Mouse (Mus musculus) adrenal gland, postnatal 4 days (tissue): ENCODE results near the gene Ctnnd2. TPM values are rescaled to one million over a fixed set of nuclear protein-coding genes. Genes with fewer than 3 reads are reported as not detected.
A peak's percentile ranks its signal among the peaks of the same experiment; 100 is the strongest.
"Not testable (repeated sequence)": the region's sequence is repeated elsewhere in the genome, so short reads cannot be mapped to it uniquely, and the experiment has no call there.

Experiments used
- DNase-seq, 2 experiments: peaks; one replicate each; pipeline ENCODE4 v3.0.0; 2021 to 2022; ENCODE audit warnings: low spot score in 2 of 2, mixed read lengths in 2 of 2
- long read RNA-seq, 2 experiments: library from polyadenylated mRNA; stranded (forward); transcript quantifications; one replicate each; pipeline ENCODE4 v2.0.0; 2021
- total RNA-seq, 2 experiments: library from RNA; stranded (reverse); gene quantifications; 2 replicates each; pipeline ENCODE4 v1.2.3; 2021

Ctnnd2 gene
- total RNA-seq: 10 to 100 TPM; 10.2 to 10.4 TPM
- long read RNA-seq, experiment 1, full-length matches to known transcripts: 2 of 3 reads
- long read RNA-seq, experiment 1, partial matches to known transcripts: 0 of 3 reads
- long read RNA-seq, experiment 1, other reads (novel, unspliced or antisense): 1 of 3 reads
- long read RNA-seq, experiment 2, partial matches to known transcripts: 12 of 14 reads
- long read RNA-seq, experiment 2, other reads (novel, unspliced or antisense): 2 of 14 reads

DNA sequence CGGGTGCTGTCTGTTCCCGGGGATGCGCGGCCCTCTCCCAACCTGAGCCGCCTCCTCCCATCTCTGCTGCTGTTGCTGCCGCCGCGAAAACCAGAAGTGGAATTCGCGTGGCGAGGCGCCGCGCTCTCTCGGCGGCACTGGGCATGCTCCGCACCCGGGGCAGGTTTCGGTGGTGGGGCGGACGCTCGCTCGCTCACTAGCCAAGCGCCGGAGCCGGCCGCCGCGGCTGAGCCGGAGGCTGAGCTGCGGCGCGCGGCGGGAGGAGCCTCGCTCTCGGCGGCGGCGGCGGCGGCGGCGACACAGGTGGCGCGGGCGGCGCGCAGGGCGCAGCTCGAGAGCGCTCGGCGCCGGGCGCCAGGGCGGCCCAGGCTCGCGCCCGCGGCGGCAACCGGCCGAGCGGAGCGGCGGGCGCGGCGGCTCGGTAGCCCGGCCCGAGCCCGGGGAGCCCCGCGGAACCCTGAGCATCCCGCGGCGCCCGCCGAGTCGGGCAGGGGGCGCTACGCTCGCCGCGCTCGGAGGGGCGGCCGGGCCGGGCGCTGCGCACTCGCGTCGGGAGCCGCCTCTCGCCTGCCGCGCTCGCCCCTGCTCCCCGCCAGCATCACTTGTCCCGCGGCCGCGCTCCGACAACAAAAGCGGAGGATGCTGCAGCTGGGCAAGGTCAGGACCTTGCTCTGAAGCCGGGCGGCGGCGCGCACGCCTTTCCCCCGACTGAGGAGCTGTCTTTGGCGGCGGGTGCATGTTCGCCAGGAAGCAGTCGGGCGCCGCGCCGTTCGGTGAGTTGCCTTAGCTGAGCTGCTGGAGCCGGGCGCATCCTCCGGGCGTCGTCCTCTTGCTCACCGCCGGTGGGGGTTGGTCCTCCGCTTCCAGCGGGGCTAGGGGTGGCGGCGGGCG, at the start of gene Ctnnd2:
Gene Ctnnd2, plus strand, starts transcription at position 203 of the 891 bp plus-strand sequence.
- DNase-seq: peak; percentile 13 to 23

GRCm38 (mm10) chr15:30130705-30131104, 41.7 kb upstream of the Ctnnd2 start:
- no peak for DNase-seq

GRCm38 (mm10) chr15:30139626-30140025, 32.8 kb upstream of the Ctnnd2 start:
- not testable (repeated sequence) for DNase-seq

GRCm38 (mm10) chr15:30145413-30145812, 27.0 kb upstream of the Ctnnd2 start:
- no peak for DNase-seq

GRCm38 (mm10) chr15:30152176-30152575, 20.2 kb upstream of the Ctnnd2 start:
- no peak for DNase-seq

GRCm38 (mm10) chr15:30157975-30158374, 14.4 kb upstream of the Ctnnd2 start:
- DNase-seq: no peak

DNA sequence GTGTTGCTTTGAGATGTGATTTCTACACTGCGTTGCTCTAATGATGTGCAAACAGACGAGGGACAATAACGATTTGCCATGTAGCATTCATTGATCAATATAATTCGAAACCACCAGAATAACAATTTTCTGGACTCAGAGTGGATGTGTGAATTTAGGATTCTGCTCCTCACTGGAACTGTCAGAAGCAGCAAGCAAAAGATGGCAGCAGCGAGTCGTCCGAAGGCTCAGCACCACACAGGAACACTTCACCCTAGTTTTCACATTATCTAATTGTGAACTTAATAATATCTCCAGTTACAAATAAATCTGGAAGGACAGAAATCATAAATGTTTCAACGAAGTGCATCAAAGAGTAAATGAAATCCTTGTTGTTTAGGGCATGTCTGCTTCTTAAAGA, 2.4 kb upstream of the Ctnnd2 start:
- DNase-seq: no peak

DNA sequence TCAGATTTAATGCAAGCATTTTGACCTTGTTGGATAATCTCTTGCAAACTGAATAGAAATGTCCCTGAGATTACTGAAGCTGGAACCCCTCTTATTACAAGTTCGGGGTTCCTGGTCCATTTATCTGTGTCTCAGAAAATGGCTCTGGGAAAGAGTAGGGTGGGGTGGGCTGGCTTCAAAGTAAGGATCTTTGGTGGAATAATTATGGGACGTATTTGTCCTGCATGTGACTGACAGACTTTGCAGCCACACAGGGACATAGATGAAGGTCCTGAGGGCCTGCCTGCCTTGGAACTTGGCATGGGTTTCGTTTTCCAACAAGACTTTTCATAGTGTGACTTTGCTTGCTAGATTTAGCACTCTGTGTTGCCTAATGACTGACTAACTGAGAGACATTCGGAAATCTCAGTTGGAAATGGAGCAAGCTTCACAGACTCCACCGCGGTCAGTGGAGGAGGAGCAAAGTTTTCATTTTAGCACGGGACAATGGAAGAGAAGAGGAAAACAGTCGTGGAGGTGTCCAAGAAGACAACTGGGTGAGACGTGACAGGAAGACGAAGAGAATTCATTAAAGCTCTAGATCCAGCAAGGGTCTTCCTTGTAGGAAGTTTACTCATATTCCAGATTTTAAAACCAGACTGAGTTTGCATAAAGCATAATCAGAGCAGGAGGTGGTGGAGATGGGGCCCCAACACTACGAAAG, 749 bp upstream of the Ctnnd2 start:
- DNase-seq: no peak

DNA sequence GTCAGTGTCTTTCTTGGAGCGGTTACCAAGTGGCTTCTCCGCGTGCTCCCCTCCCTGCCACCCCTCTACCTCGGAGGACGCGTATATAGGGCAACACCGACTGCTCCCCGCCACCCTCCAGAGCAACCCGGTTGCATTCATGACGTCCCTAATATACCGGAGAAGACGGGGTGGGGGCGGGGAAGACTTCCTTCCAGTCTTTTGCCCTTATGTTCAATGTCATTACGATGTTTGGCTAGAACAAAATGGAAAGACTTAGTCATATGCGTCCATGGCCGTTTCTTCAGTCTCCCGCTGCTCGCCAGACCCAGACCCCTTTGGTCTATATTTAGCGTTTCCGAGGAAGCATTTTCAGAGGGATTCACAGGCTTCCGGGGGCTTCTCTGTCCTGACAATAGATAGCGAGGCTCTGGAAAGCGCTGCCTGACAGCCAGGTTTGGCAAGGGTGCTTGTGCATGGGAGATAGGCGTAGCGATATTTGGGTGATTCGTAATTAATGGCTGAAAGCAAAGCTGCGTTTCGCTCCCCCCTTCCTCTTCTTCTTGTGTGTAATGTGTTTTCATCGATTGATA, 1.1 kb downstream of the Ctnnd2 start:
- DNase-seq: no peak

GRCm38 (mm10) chr15:30174321-30174720, 1.9 kb downstream of the Ctnnd2 start:
- no peak for DNase-seq

- no peak for DNase-seq
Observed at GRCm38 (mm10) chr15:30184020-30184419, 11.6 kb downstream of the Ctnnd2 start.

DNA sequence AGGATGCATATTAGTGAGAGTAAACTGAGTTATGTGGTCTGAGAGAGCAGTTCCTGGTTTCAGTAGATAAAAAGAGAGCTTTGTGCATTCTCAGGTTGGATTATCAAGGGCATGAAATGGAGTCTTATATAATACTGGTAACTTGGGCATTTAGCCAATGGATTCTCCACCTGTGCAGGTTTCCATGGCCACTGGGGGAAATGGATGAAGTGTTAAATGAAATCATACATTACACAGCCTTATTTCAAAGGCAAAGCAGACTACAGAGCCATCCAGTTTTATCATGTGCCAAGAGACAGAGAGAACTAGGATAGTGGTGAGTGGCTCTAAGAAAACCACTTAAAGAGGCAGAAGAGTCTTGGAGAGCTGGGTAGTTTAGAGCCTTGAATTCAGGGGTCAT, 18.5 kb downstream of the Ctnnd2 start:
- DNase-seq: no peak

GRCm38 (mm10) chr15:30191931-30192668, 19.7 kb downstream of the Ctnnd2 start:
- DNase-seq: no peak

DNA sequence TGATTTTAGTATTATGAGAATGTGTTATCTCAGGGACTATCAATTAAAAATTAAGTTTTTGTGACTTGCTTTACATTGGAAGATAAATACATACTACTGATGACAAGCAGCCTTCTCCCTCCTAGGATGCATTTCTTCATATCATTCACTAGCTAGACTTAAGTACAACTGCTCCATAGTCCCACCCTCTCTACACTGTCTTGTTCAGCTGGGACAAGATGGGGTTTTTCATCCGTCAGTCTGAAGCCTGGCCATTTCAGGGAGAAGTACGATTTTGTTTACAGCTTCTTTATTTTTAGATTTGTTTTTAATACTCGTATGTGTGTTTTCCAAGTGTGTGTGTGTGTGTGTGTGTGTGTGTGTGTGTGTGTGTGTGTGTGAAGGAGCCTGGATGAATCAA, 26.0 kb downstream of the Ctnnd2 start:
- no peak for DNase-seq

GRCm38 (mm10) chr15:30199785-30200184, 27.4 kb downstream of the Ctnnd2 start:
- no peak for DNase-seq

- DNase-seq: no peak
Observed at GRCm38 (mm10) chr15:30201211-30201610, 28.8 kb downstream of the Ctnnd2 start.

DNA sequence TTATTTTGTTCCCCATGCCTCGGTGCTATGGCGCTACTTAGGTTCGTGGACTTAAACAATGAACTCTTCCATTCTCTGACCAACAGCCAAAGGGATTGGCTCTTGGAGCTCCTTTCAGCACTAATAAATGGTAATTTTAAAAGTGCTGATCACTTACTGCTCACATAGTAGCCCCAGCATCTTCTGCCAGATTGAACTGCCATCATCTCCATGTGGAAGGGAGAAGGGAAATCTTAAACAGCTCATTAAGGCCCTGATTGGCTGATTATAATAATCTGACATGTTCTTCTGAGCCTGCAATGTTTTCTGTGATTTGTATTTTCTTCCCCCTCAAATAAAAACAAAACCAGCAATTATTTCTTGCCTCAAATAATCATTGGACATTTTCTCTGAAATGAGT, 29.2 kb downstream of the Ctnnd2 start:
- DNase-seq: no peak

DNA sequence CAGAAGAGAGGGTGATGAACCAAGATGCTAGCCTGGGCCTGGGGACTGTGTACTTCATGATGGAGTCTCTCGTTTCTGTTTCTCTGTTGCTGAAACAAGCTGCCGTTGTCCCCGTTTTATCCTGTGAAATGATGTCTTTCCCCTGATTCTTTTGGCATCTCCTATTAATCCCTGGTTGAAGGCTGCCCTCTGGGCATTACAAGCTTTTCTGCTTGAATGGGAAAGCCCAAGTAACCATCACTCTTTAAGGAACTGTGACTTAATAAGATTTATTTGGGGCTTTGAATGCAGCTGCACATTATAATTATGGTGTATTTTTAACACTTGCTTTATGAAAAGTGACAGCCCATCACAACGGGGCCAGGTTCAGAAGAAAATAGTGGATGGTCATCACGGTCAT, 40.4 kb downstream of the Ctnnd2 start:
- no peak for DNase-seq

GRCm38 (mm10) chr15:30215871-30216270, 43.5 kb downstream of the Ctnnd2 start:
- no peak for DNase-seq

- no peak for DNase-seq
Observed at GRCm38 (mm10) chr15:30229112-30229511, 56.7 kb downstream of the Ctnnd2 start.
